Mouse (Mus musculus): ENCODE measurements at regions not wholly inside any gene's neighbourhood (a gene's known extent, or its start where the extent isn't known, plus 50 kb on each side); places are given as distances from the start of the nearest gene placed in this dataset.

- WGBS: 53% methylated on average over 6 of the region's 6 CpGs
- no peaks in the 10 kb centered on the region for H3K36me3 ChIP-seq (ENCODE audit: control insufficient read depth, insufficient read depth)
- no peak for ATAC-seq
- H3K27me3 ChIP-seq (replicated peaks; ENCODE audit: control insufficient read depth, insufficient read depth, low read length): no peaks in the 10 kb centered on the region
- H3K4me2 ChIP-seq (replicated peaks; ENCODE audit: low read depth): no peak overlapping the region
- H3K4me1 ChIP-seq (replicated peaks; ENCODE audit: control insufficient read depth, insufficient read depth, low read length): no peaks in the 10 kb centered on the region
- H3K9ac ChIP-seq (ENCODE audit: low read depth, low read length): no peak overlapping the region
- H3K4me3 ChIP-seq (ENCODE audit: low read depth, low read length): no peak overlapping the region
- no peak overlapping the region for H3K27ac ChIP-seq (ENCODE audit: low read depth, low read length)
- no peaks in the 10 kb centered on the region for H3K9me3 ChIP-seq (ENCODE audit: control insufficient read depth)
- no peak for TF ChIP-seq CTCF (IDR thresholded peaks at IDR 0.05; ENCODE audit: low read depth)
Measured at GRCm38 (mm10) chr9:61289713-61290112, 82.5 kb upstream of the Tle3 start.

GRCm38 (mm10) chr9:61291646-61292045, 80.5 kb upstream of the Tle3 start:
- TF ChIP-seq CTCF (IDR thresholded peaks at IDR 0.05; ENCODE audit: low read depth): no peak
- no peak for ATAC-seq
- H3K27ac ChIP-seq (ENCODE audit: low read depth, low read length): no peak overlapping the region
- no peaks in the 10 kb centered on the region for H3K36me3 ChIP-seq (ENCODE audit: control insufficient read depth, insufficient read depth)
- no peak overlapping the region for H3K4me2 ChIP-seq (replicated peaks; ENCODE audit: low read depth)
- WGBS: 66% methylated on average over 1 of the region's 1 CpGs
- H3K27me3 ChIP-seq (replicated peaks; ENCODE audit: control insufficient read depth, insufficient read depth, low read length): no peaks in the 10 kb centered on the region
- H3K4me1 ChIP-seq (replicated peaks; ENCODE audit: control insufficient read depth, insufficient read depth, low read length): no peaks in the 10 kb centered on the region
- H3K9ac ChIP-seq (ENCODE audit: low read depth, low read length): no peak overlapping the region
- no peak overlapping the region for H3K4me3 ChIP-seq (ENCODE audit: low read depth, low read length)
- H3K9me3 ChIP-seq (ENCODE audit: control insufficient read depth): no peaks in the 10 kb centered on the region

GRCm38 (mm10) chr9:61292501-61292900, 79.7 kb upstream of the Tle3 start:
- 90% methylated on average over 3 of the region's 3 CpGs for WGBS
- no peaks in the 10 kb centered on the region for H3K27me3 ChIP-seq (replicated peaks; ENCODE audit: control insufficient read depth, insufficient read depth, low read length)
- no peaks in the 10 kb centered on the region for H3K36me3 ChIP-seq (ENCODE audit: control insufficient read depth, insufficient read depth)

GRCm38 (mm10) chr9:61293223-61293985, 78.8 kb upstream of the Tle3 start:
- H3K4me2 ChIP-seq (replicated peaks; ENCODE audit: low read depth): no peak overlapping the region
- H3K9ac ChIP-seq (ENCODE audit: low read depth, low read length): no peak overlapping the region
- H3K27ac ChIP-seq (ENCODE audit: low read depth, low read length): no peak overlapping the region
- TF ChIP-seq CTCF (IDR thresholded peaks at IDR 0.05; ENCODE audit: low read depth): no peak
- H3K4me1 ChIP-seq (replicated peaks; ENCODE audit: control insufficient read depth, insufficient read depth, low read length): no peaks in the 10 kb centered on the region
- H3K4me3 ChIP-seq (ENCODE audit: low read depth, low read length): no peak overlapping the region
- ATAC-seq: no peak
- WGBS: 72% methylated on average over 11 of the region's 11 CpGs
- no peaks in the 10 kb centered on the region for H3K36me3 ChIP-seq (ENCODE audit: control insufficient read depth, insufficient read depth)
- H3K27me3 ChIP-seq (replicated peaks; ENCODE audit: control insufficient read depth, insufficient read depth, low read length): no peaks in the 10 kb centered on the region
- H3K9me3 ChIP-seq (ENCODE audit: control insufficient read depth): no peaks in the 10 kb centered on the region

More at GRCm38 (mm10) chr9:61292501-61292900, 79.7 kb upstream of the Tle3 start:
- Histone ChIP-seq H3K27ac (ENCODE audit: low read depth, low read length) (no peak overlapping the region), H3K9me3 (ENCODE audit: control insufficient read depth) (no peaks in the 10 kb centered on the region), H3K9ac (ENCODE audit: low read depth, low read length) (no peak overlapping the region), H3K4me1 (replicated peaks; ENCODE audit: control insufficient read depth, insufficient read depth, low read length) (no peaks in the 10 kb centered on the region), H3K4me3 (ENCODE audit: low read depth, low read length) (no peak overlapping the region), H3K4me2 (replicated peaks; ENCODE audit: low read depth) (no peak overlapping the region)
- no peak for ATAC-seq
- no peak for TF ChIP-seq CTCF (IDR thresholded peaks at IDR 0.05; ENCODE audit: low read depth)

- Histone ChIP-seq H3K27ac (ENCODE audit: low read depth, low read length) (no peak overlapping the region), H3K9ac (ENCODE audit: low read depth, low read length) (no peak overlapping the region), H3K4me2 (replicated peaks; ENCODE audit: low read depth) (no peak overlapping the region), H3K4me3 (ENCODE audit: low read depth, low read length) (no peak overlapping the region), H3K4me1 (replicated peaks; ENCODE audit: control insufficient read depth, insufficient read depth, low read length) (0 out of 2 replicates have a peak, but pooled peaks cover 3% of the 10 kb centered on the region), H3K27me3 (replicated peaks; ENCODE audit: control insufficient read depth, insufficient read depth, low read length) (no peaks in the 10 kb centered on the region), H3K9me3 (ENCODE audit: control insufficient read depth) (no peaks in the 10 kb centered on the region), H3K36me3 (ENCODE audit: control insufficient read depth, insufficient read depth) (no peaks in the 10 kb centered on the region)
- ATAC-seq: no peak
- TF ChIP-seq CTCF (IDR thresholded peaks at IDR 0.05; ENCODE audit: low read depth): no peak
- WGBS: 73% methylated on average over 5 of the region's 5 CpGs
Measured at GRCm38 (mm10) chr9:61295001-61295400, 77.2 kb upstream of the Tle3 start.

- no peaks in the 10 kb centered on the region for H3K36me3 ChIP-seq (ENCODE audit: control insufficient read depth, insufficient read depth)
- H3K27me3 ChIP-seq (replicated peaks; ENCODE audit: control insufficient read depth, insufficient read depth, low read length): no peaks in the 10 kb centered on the region
- H3K27ac ChIP-seq (ENCODE audit: low read depth, low read length): no peak overlapping the region
- no peak for ATAC-seq
- H3K4me3 ChIP-seq (ENCODE audit: low read depth, low read length): no peak overlapping the region
- WGBS: 60% methylated on average over 9 of the region's 9 CpGs
- no peak overlapping the region for H3K9ac ChIP-seq (ENCODE audit: low read depth, low read length)
- H3K4me1 ChIP-seq (replicated peaks; ENCODE audit: control insufficient read depth, insufficient read depth, low read length): 0 out of 2 replicates have a peak, but pooled peaks cover 3% of the 10 kb centered on the region
- H3K4me2 ChIP-seq (replicated peaks; ENCODE audit: low read depth): no peak overlapping the region
- H3K9me3 ChIP-seq (ENCODE audit: control insufficient read depth): no peaks in the 10 kb centered on the region
- no peak for TF ChIP-seq CTCF (IDR thresholded peaks at IDR 0.05; ENCODE audit: low read depth)
Measured at GRCm38 (mm10) chr9:61296311-61296947, 75.7 kb upstream of the Tle3 start.
